Mouse (Mus musculus) mesoderm, embryonic 11.5 days (tissue): Measurements from ENCODE around the gene Socs1.

Experiments
- DNase-seq: peaks from one replicate; pipeline ENCODE4 v3.0.0-alpha.2; 2012; ENCODE audit warnings: low read depth, low spot score

Socs1 gene

GRCm38 (mm10) chr16:10763540-10764264 is 21.6 kb downstream of the Socs1 start:
- no peak for DNase-seq

DNA sequence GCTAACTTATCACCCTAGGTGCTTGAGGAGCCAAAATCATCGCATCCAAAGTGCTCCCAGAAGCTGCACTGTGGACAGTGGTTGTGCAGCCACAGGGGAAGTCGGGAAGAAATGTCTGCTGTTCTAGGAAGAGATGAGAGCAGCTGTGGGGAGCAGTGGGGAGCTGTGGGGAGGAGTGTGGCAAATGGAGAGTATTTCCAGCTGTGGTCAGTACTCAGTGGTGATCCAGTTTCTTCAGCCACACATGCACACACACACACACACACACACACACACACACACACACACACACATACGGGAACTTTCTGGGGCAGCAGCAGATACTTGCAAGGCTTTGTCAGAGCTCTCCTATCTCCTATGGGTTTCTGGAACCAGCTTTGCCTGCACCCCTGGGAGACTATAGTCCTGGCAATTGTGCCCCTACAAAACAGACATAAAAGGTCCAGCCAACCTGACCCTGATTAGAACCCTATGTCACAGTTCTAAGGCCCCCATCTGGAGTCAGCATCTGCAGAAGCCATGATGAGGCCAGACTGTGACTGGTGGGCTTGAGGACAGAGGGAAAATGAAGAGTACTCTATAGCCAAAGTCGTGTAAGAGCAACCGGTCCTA is 22.7 kb downstream of the Socs1 start:
- DNase-seq, result no peak

- DNase-seq, result no peak
These were observed 24.2 kb downstream of the Socs1 start for GRCm38 (mm10) chr16:10761182-10761581.

DNA sequence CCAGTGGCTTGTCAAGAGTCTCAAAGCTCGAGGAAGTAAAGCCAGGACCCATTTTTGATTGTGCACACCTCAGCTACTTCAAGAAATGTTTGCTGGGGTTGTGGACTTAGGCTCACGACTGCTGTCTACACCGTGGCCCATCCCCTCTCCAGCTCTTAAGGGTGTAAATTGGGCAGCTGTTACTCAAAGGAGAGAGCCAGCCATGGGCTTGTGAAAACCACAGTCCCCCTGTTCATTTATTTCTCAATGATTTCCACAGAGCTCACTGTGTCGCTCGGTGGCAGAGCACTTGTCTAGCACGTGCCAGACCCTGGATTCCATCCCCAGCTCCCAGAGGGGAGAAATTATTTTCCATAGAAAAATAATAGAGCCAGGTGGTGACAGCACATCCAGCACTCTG is 29.2 kb downstream of the Socs1 start:
- no peak for DNase-seq

DNA sequence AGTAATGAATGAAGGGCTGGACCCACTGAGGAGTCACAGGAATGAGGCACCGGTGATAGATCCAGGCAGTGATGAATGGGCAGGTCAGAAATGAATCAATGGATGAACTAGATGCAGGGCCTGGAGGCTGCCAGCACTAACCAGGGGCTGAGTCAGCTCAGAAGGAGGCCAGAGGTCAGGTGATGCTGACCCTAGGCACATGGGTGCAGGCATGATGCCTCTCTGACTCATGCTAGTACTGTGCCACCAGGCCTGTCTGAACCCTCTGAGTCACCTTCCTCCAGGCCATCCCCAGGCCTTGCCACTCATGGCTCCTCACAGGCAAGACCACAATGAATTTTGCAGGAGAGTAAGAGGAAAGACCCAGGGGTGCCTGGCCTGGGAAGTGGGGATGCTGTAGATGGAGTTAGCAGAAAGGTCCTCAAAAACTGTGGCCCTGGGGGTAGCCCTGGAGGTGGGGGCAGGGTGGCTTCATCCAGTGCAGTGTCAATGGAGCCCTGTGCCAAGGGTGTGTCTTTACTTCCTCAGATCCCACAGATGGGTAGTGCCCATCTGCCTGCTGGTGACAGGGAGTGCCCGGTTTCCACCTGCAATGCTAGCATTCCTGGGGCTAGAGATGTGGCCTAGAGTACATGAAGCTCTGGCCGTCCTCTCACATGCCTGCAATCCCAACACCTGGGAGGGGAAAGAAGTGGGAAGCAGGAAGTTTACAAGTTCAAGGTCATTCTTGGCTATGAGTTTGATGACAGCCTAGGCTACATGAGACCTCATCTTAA is 30.6 kb downstream of the Socs1 start:
- no peak for DNase-seq

- DNase-seq, result no peak
These were observed 35.5 kb downstream of the Socs1 start for GRCm38 (mm10) chr16:10749824-10750223.

DNA sequence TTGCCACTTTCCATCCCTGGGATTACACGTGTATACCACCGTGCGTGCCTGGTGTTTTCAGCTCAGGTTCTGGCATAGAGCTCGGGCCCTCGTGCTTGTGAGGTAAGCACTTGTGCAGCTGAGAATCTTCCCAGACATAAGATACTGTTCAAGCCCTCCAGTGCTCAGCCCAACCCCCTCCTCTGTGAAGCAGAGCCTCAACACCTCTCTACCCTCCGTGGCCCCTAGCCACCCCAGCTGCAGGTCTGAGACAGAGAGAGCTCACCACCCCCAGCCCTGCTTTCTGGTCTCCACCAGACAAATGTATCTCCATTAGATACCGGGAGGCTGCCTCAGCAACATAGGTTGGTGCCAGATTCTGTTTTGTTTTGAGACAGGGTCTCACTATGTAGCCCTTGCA is 36.1 kb downstream of the Socs1 start:
- DNase-seq, result no peak

GRCm38 (mm10) chr16:10741082-10741481 is 44.3 kb downstream of the Socs1 start:
- DNase-seq, result no peak

- DNase-seq, result no peak
These were observed 45.4 kb downstream of the Socs1 start for GRCm38 (mm10) chr16:10739854-10740398.

- DNase-seq, result no peak
These were observed 46.5 kb downstream of the Socs1 start for GRCm38 (mm10) chr16:10738866-10739265.

- DNase-seq, result no peak
These were observed 47.8 kb downstream of the Socs1 start for GRCm38 (mm10) chr16:10737571-10737970.

GRCm38 (mm10) chr16:10736364-10736763 is 49.0 kb downstream of the Socs1 start:
- DNase-seq, result no peak

GRCm38 (mm10) chr16:10735781-10736180 is 49.6 kb downstream of the Socs1 start:
- DNase-seq, result no peak

GRCm38 (mm10) chr16:10732421-10732820 is 52.9 kb downstream of the Socs1 start:
- no peak for DNase-seq
